Mouse (Mus musculus): Measurements from ENCODE around the gene Lypd3. TPM values are rescaled to one million over a fixed set of nuclear protein-coding genes. Genes with fewer than 3 reads are reported as not detected.

The Lypd3 gene
- polyA plus RNA-seq, 1 experiment: not detected

DNA sequence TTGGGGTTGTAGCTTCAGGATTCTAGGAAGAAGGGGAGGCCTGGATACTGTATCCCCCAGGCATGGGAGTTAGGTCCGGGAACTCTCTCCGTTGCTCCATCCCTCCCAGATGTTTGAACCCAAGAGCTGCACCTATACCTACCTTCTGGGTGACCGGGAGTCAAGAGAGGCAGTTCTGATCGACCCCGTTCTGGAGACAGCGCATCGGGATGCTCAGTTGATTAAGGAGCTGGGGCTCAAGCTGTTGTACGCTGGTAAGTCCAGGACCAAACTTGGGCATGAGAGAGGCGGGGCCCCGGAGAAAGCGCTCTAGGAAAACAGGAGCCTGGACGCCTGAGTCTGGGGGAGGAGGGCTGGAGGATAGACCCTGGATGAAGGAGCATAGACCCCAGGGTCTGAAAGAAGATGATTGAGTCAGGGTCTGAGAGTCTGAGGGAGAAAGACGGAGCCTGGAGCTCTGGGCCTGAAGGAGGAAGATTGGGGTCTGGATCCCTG is 42.0 kb upstream of the Lypd3 start:
- H3K4me3 ChIP-seq (ENCODE audit: insufficient read depth, low read depth, low read length): peak overlapping the region; percentile 64
- WGBS: 20% methylated on average over 13 of the region's 13 CpGs
- TF ChIP-seq POLR2A (IDR thresholded peaks at IDR 0.05; ENCODE audit: insufficient read depth, low read depth, low read length): no peak
- TF ChIP-seq CTCF (IDR thresholded peaks at IDR 0.05; ENCODE audit: insufficient read depth, low read depth, low read length): no peak
- H3K4me1 ChIP-seq (ENCODE audit: control insufficient read depth, insufficient read depth, low read length): peaks cover 10% of the 10 kb centered on the region
- no peak overlapping the region for H3K27ac ChIP-seq (ENCODE audit: insufficient read depth, low read depth, low read length)

DNA sequence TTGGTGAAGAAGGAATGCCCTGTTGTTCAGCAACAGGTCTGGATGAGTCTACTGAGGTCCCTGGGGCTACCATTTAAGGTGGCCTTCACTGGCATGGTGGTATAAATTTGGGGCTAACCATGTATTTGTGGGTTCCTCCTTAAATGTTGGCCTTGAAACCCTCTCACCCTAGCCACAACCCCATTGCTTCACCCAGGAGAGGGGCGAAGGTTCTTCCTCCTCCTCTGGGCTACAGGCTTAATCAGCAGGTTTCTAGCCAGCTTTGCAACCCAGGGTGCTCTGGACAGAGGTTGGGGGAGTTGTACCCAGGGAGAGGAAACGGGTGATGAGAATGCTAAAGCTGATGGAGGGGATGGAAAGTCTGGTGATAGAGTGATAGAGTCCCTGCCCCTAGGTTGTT is 40.9 kb upstream of the Lypd3 start:
- no peak overlapping the region for H3K27ac ChIP-seq (ENCODE audit: insufficient read depth, low read depth, low read length)
- TF ChIP-seq CTCF (IDR thresholded peaks at IDR 0.05; ENCODE audit: insufficient read depth, low read depth, low read length): no peak
- no peak for TF ChIP-seq POLR2A (IDR thresholded peaks at IDR 0.05; ENCODE audit: insufficient read depth, low read depth, low read length)
- peaks cover 10% of the 10 kb centered on the region for H3K4me1 ChIP-seq (ENCODE audit: control insufficient read depth, insufficient read depth, low read length)
- no peak overlapping the region for H3K4me3 ChIP-seq (ENCODE audit: insufficient read depth, low read depth, low read length)
- 87% methylated on average over 2 of the region's 2 CpGs for WGBS

DNA sequence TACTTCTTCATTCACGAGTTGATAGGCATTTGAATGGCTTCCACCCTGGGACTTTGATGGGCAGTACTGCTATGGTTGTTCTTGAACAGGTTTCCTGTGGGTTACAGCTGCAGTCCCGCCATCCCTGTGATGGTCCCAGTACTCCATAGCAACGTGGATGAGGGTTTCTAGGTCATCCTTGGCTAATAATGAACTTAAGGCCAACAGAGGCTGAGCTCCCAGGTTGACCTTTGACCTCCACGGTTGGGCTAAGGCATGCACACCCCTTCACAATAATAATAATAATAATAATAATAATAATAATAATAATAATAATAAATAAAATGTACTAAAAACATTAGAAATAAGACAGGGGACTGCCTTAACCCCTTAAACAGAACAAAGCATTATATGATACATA is 38.2 kb upstream of the Lypd3 start:
- Histone ChIP-seq H3K27ac (ENCODE audit: insufficient read depth, low read depth, low read length) (no peak overlapping the region), H3K4me3 (ENCODE audit: insufficient read depth, low read depth, low read length) (no peak overlapping the region), H3K4me1 (ENCODE audit: control insufficient read depth, insufficient read depth, low read length) (peaks cover 10% of the 10 kb centered on the region)
- TF ChIP-seq POLR2A (IDR thresholded peaks at IDR 0.05; ENCODE audit: insufficient read depth, low read depth, low read length) (no peak), CTCF (IDR thresholded peaks at IDR 0.05; ENCODE audit: insufficient read depth, low read depth, low read length) (no peak)
- WGBS: 77% methylated on average over 4 of the region's 4 CpGs

DNA sequence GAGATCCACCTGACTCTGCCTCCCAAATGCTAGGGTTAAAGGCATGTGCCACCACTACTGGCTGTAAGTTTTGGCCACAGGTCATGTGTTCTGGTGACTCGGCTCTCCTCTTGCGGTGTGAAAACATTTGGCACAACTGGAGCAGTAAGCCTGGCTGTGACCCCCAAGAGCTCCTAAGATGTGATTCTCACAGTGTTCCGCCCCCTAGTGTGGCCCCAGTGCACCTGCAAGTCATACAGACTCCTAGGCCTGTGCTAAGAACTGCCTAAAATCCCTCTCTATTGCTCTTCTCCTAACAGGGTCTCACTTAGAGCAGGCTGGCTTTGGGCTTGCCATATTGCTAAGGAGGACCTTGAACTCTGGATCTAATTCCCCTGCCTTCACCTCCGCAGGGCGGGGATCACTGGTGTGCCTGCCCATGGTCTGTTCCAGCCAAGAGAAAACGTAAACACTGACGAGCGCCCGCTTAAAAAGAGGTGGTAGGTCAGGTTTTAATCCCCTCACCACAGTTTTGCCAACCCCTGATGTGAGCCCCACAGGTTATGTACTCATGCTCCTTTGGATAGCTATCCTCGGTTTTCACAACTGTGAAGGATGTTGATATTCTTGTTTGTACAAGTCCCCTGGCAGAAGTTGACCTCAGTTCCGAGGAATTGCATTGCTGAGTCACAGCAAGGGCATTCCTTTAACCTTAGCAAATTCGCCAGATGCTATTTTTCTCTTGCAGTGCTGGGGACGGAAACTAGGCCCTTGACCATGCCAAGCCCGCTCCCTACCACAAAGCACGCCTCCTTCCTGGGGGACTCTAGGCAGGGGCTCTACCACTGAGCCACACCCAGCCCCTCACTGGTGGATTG is 36.9 kb upstream of the Lypd3 start:
- WGBS: 82% methylated on average over 15 of the region's 15 CpGs
- peaks cover 6% of the 10 kb centered on the region for H3K4me1 ChIP-seq (ENCODE audit: control insufficient read depth, insufficient read depth, low read length)
- H3K4me3 ChIP-seq (ENCODE audit: insufficient read depth, low read depth, low read length): no peak overlapping the region
- TF ChIP-seq CTCF (IDR thresholded peaks at IDR 0.05; ENCODE audit: insufficient read depth, low read depth, low read length): no peak
- TF ChIP-seq POLR2A (IDR thresholded peaks at IDR 0.05; ENCODE audit: insufficient read depth, low read depth, low read length): no peak
- H3K27ac ChIP-seq (ENCODE audit: insufficient read depth, low read depth, low read length): no peak overlapping the region

DNA sequence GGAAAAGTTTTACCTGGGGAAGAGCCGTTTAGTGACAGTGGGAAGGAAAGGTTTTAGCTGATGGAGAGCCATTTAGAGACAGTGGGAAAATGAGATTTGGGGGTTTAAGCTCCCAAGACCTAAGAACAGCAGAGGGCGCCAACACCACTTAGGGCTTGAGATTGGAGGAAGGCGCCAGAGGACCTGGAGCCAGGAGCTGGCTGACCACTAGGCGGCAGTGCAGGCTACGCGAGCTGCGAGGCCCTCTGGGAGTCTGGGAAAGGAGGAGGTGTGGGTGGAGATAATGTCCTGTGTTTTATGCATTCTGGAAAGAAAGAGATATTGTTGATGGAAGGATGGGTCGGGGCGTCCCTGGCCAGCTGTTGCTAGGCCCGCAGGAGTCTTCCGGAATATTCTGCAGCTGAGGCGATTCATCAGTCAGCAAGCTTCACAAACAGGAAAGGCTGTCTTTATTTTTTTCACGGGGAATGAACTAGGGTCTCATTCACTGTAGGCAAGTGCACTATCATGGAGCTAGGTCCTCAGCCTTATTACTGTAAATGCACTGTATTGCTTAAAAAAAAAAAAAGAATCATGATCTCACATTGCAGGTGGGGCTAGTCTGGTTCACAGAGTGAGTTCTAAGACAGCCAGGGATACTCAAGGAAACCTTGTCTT is 35.3 kb upstream of the Lypd3 start:
- TF ChIP-seq POLR2A (IDR thresholded peaks at IDR 0.05; ENCODE audit: insufficient read depth, low read depth, low read length): no peak
- TF ChIP-seq CTCF (IDR thresholded peaks at IDR 0.05; ENCODE audit: insufficient read depth, low read depth, low read length): peak; percentile 99
- no peak overlapping the region for H3K27ac ChIP-seq (ENCODE audit: insufficient read depth, low read depth, low read length)
- H3K4me3 ChIP-seq (ENCODE audit: insufficient read depth, low read depth, low read length): peak overlapping the region; percentile 33
- WGBS: under 1% methylated on average over 13 of the region's 13 CpGs
- no peaks in the 10 kb centered on the region for H3K4me1 ChIP-seq (ENCODE audit: control insufficient read depth, insufficient read depth, low read length)

DNA sequence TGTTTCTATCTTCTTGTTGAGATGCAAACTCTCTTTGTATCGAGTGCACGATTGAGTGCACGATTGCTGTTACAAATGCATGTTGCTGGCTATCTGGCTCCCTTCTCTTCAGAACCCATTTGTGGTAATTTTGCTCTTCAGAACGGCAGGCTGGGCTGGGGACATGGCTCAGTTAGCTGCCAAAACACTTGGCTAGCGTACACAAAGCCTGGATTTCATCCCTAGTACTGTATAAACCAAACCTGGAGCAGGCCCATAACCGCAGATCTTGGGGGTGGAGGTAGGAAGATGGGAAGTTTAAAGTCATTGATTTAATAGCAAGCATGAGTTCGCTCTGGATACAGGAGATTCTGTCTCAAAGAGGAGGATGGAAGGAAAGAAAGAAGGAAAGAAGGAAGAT is 30.8 kb upstream of the Lypd3 start:
- TF ChIP-seq POLR2A (IDR thresholded peaks at IDR 0.05; ENCODE audit: insufficient read depth, low read depth, low read length): no peak
- no peak for TF ChIP-seq CTCF (IDR thresholded peaks at IDR 0.05; ENCODE audit: insufficient read depth, low read depth, low read length)
- Histone ChIP-seq H3K4me1 (ENCODE audit: control insufficient read depth, insufficient read depth, low read length) (peaks cover 2% of the 10 kb centered on the region), H3K4me3 (ENCODE audit: insufficient read depth, low read depth, low read length) (no peak overlapping the region), H3K27ac (ENCODE audit: insufficient read depth, low read depth, low read length) (no peak overlapping the region)
- 47% methylated on average over 7 of the region's 7 CpGs for WGBS

DNA sequence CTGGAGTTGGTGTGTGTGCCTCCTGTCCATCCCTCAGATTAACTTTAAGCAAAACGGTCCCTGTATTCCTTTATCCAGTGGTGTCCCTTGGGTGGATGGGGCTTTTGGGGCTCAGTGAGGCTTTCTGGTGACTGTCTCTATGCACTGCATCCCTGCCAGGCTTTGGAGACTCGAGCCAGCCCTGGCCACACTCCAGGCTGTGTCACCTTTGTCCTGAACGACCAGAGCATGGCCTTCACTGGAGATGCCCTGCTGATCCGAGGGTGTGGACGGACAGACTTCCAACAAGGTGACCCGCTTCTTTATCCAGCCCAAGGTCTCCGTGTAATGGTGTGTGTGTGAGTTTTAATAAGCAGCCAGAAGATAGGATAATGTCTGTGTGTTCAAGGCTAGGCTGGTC is 30.3 kb upstream of the Lypd3 start:
- Histone ChIP-seq H3K27ac (ENCODE audit: insufficient read depth, low read depth, low read length) (no peak overlapping the region), H3K4me3 (ENCODE audit: insufficient read depth, low read depth, low read length) (no peak overlapping the region), H3K4me1 (ENCODE audit: control insufficient read depth, insufficient read depth, low read length) (peaks cover 6% of the 10 kb centered on the region)
- WGBS: 79% methylated on average over 7 of the region's 7 CpGs
- TF ChIP-seq POLR2A (IDR thresholded peaks at IDR 0.05; ENCODE audit: insufficient read depth, low read depth, low read length) (no peak), CTCF (IDR thresholded peaks at IDR 0.05; ENCODE audit: insufficient read depth, low read depth, low read length) (no peak)

DNA sequence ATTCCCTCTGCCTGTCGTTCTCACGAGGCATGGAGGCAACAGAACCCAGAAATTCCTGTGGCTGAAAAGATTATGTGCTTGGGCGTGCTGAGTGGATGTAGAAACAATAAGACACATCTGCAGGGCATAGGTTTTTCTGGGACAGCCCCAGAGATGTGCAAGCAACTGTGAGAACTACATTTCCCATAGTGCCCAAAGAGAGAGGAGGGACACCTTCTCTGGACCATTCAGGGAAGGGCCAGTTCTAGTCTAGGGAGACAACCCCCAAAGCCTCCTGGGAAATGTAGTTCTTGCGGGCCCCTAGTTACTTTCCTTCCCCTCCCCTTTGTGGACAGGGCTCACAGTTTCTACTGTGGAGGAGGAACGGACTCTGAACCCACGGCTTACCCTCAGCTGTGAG is 28.3 kb upstream of the Lypd3 start:
- 72% methylated on average over 6 of the region's 6 CpGs for WGBS
- H3K27ac ChIP-seq (ENCODE audit: insufficient read depth, low read depth, low read length): no peak overlapping the region

DNA sequence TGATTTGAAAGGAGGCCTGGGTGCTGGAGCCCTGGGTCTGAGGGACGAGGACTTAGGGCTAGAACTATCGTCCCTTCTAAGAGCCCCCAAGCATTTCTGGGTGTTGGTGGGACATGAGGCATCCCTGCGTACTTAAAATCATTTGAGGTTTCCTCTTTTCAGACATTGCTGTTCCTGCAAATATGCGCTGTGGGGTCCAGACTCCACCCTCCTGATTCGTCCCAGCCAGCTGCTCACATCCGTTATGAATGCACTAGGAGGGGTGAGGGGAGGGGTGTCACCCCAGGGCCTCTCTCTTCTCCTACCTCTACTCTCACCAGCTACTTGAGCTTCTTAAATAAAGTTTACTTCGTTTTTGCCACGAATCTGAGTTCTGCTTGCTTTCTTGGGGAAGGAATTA is 27.8 kb upstream of the Lypd3 start:
- TF ChIP-seq CTCF (IDR thresholded peaks at IDR 0.05; ENCODE audit: insufficient read depth, low read depth, low read length) (no peak), POLR2A (IDR thresholded peaks at IDR 0.05; ENCODE audit: insufficient read depth, low read depth, low read length) (no peak)
- Histone ChIP-seq H3K4me1 (ENCODE audit: control insufficient read depth, insufficient read depth, low read length) (peaks cover 19% of the 10 kb centered on the region), H3K27ac (ENCODE audit: insufficient read depth, low read depth, low read length) (no peak overlapping the region), H3K4me3 (ENCODE audit: insufficient read depth, low read depth, low read length) (no peak overlapping the region)
- 88% methylated on average over 8 of the region's 8 CpGs for WGBS

More for the DNA sequence above, 28.3 kb upstream of the Lypd3 start:
- Histone ChIP-seq H3K4me3 (ENCODE audit: insufficient read depth, low read depth, low read length) (no peak overlapping the region), H3K4me1 (ENCODE audit: control insufficient read depth, insufficient read depth, low read length) (peaks cover 19% of the 10 kb centered on the region)
- TF ChIP-seq POLR2A (IDR thresholded peaks at IDR 0.05; ENCODE audit: insufficient read depth, low read depth, low read length) (no peak), CTCF (IDR thresholded peaks at IDR 0.05; ENCODE audit: insufficient read depth, low read depth, low read length) (no peak)

All from olfactory bulb, adult 2 months (tissue).